Mouse (Mus musculus) neural tube, embryonic 11.5 days (tissue): Measurements from ENCODE around the gene Phf19. TPM values are rescaled to one million over a fixed set of nuclear protein-coding genes. Genes with fewer than 3 reads are reported as not detected.

Experiments
- polyA plus RNA-seq: library from polyadenylated mRNA; unstranded; fragments of >200 nt; fragmentation: Nextera tagmentation; extraction: Ambion mirVana; gene quantifications from 2 replicates; pipeline ENCODE4 v1.2.1, GENCODE M21; 2014

The Phf19 gene
- polyA plus RNA-seq, 1 experiment from 2014 or later = 1.9 TPM

Other genes with a start within 250 kb of the Phf19 start
- gene Gapvd1, start 158.8 kb downstream of the Phf19 start, polyA plus RNA-seq = 112 and 125 TPM in 2 replicates
- gene Hspa5, start 142.1 kb downstream of the Phf19 start, polyA plus RNA-seq = 895 and 931 TPM in 2 replicates
- gene Rabepk, start 114.1 kb downstream of the Phf19 start, polyA plus RNA-seq = 27.6 and 34.2 TPM in 2 replicates
- gene Fbxw2, start 87.7 kb downstream of the Phf19 start, polyA plus RNA-seq = 64.8 and 67.5 TPM in 2 replicates
- gene Gm34653, start 81.0 kb downstream of the Phf19 start, polyA plus RNA-seq = not detected in 2 replicates
- gene Cutal, start 39.6 kb downstream of the Phf19 start, polyA plus RNA-seq = not detected in 2 replicates
- gene Psmd5, start 39.1 kb downstream of the Phf19 start, polyA plus RNA-seq = 130 and 133 TPM in 2 replicates
- gene Traf1, start 47.7 kb upstream of the Phf19 start, polyA plus RNA-seq = 0.23 TPM in 1 of 2 replicates, not detected in the other
- gene Hc, start 147.4 kb upstream of the Phf19 start, polyA plus RNA-seq = not detected in 2 replicates
- gene AI182371, start 187.5 kb upstream of the Phf19 start, polyA plus RNA-seq = 0.18 TPM in 1 of 2 replicates, not detected in the other
- gene Cntrl, start 195.5 kb upstream of the Phf19 start, polyA plus RNA-seq = 21.9 and 24.3 TPM in 2 replicates